Mouse (Mus musculus) stomach, embryonic 15.5 days (tissue): ENCODE data around the gene Gm8764. TPM values are rescaled to one million over a fixed set of nuclear protein-coding genes. Genes with fewer than 3 reads are reported as not detected.
"Not testable (repeated sequence)": the region's sequence is repeated elsewhere in the genome, so short reads cannot be mapped to it uniquely, and the experiment has no call there.

ENCODE experiments used
- ATAC-seq: fragments of 200-750 bp; cut with Nextera tagmentation; 2 replicates; pipeline ENCODE4 v1.8.0; 2017; ENCODE audit warnings: low read depth, moderate number of reproducible peaks, moderate TSS enrichment; ENCODE audit not compliant: insufficient read depth, low FRiP score
- H3K27ac ChIP-seq: fragments of 300-500 bp; sonication (generic); 2 replicates; pipeline ENCODE4 v1.5.1; 2015; ENCODE audit warnings: mild to moderate bottlenecking, inconsistent platforms
- H3K27me3 ChIP-seq: fragments of 300-500 bp; sonication (generic); replicated peaks from 2 replicates; pipeline ENCODE4 v1.6.1; 2015; ENCODE audit warnings: inconsistent platforms
- H3K36me3 ChIP-seq: fragments of 300-500 bp; sonication (generic); 2 replicates; pipeline ENCODE4 v1.6.1; 2015; ENCODE audit warnings: inconsistent platforms
- H3K4me1 ChIP-seq: fragments of 300-500 bp; sonication (generic); 2 replicates; pipeline ENCODE4 v1.6.1; 2015; ENCODE audit warnings: inconsistent platforms
- H3K4me2 ChIP-seq: fragments of 300-500 bp; sonication (generic); 2 replicates; pipeline ENCODE4 v1.6.1; 2015; ENCODE audit warnings: mild to moderate bottlenecking, inconsistent platforms
- H3K4me3 ChIP-seq: fragments of 300-500 bp; sonication (generic); replicated peaks from 2 replicates; pipeline ENCODE4 v1.5.1; 2015; ENCODE audit warnings: inconsistent platforms
- H3K9ac ChIP-seq: fragments of 300-500 bp; sonication (generic); 2 replicates; pipeline ENCODE4 v1.6.1; 2015; ENCODE audit warnings: inconsistent platforms
- H3K9me3 ChIP-seq: fragments of 300-500 bp; sonication (generic); 2 replicates; pipeline ENCODE4 v1.6.1; 2016; ENCODE audit warnings: inconsistent platforms
- WGBS: fragments of 180-500 bp; shearing (Covaris S2); methylation state at CpG from one replicate; pipeline ENCODE4 v1.1.7; 2015; 5-methylcytosine and 5-hydroxymethylcytosine counted together
- polyA plus RNA-seq: library from polyadenylated mRNA; unstranded; fragments of >200 nt; fragmentation: Nextera tagmentation; extraction: Ambion mirVana; gene quantifications from 2 replicates; pipeline ENCODE4 v1.2.1, GENCODE M21; 2015

Gene Gm8764
- polyA plus RNA-seq: not detected in 2 replicates

DNA sequence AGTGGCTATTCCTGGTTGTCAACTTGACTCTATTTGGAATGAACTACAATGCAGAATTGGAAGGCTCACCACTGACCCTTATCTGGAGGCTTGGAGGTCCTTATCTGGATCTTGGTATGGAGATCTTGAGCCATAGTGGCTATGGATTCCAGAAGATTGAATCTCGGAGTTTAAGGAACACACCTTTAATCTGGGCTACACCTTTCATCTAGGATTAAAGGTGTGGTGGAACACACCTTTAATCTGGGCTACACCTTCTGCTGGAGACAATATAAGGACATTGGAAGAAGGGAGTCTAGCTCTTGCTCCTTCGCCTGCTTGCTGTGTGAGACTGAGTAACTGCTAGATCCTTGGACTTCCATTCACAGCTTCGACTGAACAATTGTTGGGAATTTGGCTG is at the start of gene Gm8764:
Gm8764 (plus strand) TSS at position 301 of the 400 bp plus-strand sequence.
- ATAC-seq, H3K9me3 ChIP-seq, H3K36me3 ChIP-seq, H3K4me1 ChIP-seq, H3K9ac ChIP-seq, H3K27me3 ChIP-seq, H3K4me3 ChIP-seq, H3K27ac ChIP-seq, H3K4me2 ChIP-seq: not testable (repeated sequence)
- no CpG with 5 or more reads among the region's 3 CpGs for WGBS

DNA sequence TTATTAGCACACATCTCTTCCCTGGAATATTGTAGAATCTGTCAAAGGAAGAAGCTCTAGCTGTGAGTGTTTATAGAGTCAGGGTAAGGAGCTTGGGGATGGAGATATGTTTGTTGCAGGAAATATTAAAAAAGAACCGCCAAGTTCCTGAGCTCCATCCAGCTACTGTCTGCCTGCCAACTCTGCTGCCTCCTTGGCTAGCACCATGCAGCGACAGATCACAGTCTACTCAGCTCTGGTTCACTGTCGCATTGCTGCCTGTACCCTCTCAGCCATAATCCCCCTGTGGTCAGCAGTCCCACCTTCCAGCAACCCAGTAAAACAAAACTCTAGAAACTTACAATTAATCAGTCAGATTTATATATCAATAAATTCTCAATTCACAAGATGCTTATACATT is 49.8 kb upstream of the Gm8764 start:
- ATAC-seq: no peak
- Histone ChIP-seq H3K36me3 (no peaks in the 10 kb centered on the region), H3K27ac (no peak overlapping the region), H3K9ac (no peak overlapping the region), H3K4me2 (no peak overlapping the region), H3K27me3 (no peaks in the 10 kb centered on the region), H3K4me1 (no peaks in the 10 kb centered on the region), H3K4me3 (no peak overlapping the region), H3K9me3 (no peaks in the 10 kb centered on the region)
- WGBS: 70% methylated on average over 3 of the region's 3 CpGs

DNA sequence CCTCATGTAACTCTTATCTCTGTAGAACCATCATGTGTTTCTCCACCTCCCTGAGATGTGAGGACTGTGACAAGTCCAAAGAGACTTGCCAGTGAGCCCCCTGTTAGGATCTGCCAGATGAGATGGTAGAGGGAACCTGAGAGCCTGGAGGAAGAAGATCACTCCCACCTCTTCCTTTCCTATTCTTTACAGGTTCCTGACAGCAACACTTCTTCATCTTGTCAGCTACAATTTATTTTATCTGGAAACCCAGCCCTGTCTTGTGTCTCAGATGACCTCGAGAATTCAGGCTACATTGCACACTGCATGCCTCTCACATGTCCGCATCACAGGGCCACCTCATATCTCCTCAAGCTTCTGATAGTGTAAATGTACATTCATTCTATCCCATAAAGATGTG is 41.5 kb upstream of the Gm8764 start:
- no peaks in the 10 kb centered on the region for H3K27me3 ChIP-seq
- no peak for ATAC-seq
- 56% methylated on average over 2 of the region's 2 CpGs for WGBS
- no peak overlapping the region for H3K9ac ChIP-seq
- no peak overlapping the region for H3K27ac ChIP-seq
- H3K4me3 ChIP-seq: no peak overlapping the region
- H3K36me3 ChIP-seq: no peaks in the 10 kb centered on the region
- H3K4me2 ChIP-seq: no peak overlapping the region
- no peaks in the 10 kb centered on the region for H3K9me3 ChIP-seq
- H3K4me1 ChIP-seq: no peaks in the 10 kb centered on the region

DNA sequence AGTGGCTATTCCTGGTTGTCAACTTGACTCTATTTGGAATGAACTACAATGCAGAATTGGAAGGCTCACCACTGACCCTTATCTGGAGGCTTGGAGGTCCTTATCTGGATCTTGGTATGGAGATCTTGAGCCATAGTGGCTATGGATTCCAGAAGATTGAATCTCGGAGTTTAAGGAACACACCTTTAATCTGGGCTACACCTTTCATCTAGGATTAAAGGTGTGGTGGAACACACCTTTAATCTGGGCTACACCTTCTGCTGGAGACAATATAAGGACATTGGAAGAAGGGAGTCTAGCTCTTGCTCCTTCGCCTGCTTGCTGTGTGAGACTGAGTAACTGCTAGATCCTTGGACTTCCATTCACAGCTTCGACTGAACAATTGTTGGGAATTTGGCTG is 17.1 kb upstream of the Gm8764 start, which contains the start of gene Gm21293:
Gm21293 (plus strand) TSS at position 301 of the 400 bp plus-strand sequence.
- H3K4me3 ChIP-seq, H3K27ac ChIP-seq, ATAC-seq, H3K9ac ChIP-seq, H3K4me1 ChIP-seq, H3K36me3 ChIP-seq, H3K9me3 ChIP-seq, H3K27me3 ChIP-seq, H3K4me2 ChIP-seq: not testable (repeated sequence)
- WGBS: no CpG with 5 or more reads among the region's 3 CpGs

DNA sequence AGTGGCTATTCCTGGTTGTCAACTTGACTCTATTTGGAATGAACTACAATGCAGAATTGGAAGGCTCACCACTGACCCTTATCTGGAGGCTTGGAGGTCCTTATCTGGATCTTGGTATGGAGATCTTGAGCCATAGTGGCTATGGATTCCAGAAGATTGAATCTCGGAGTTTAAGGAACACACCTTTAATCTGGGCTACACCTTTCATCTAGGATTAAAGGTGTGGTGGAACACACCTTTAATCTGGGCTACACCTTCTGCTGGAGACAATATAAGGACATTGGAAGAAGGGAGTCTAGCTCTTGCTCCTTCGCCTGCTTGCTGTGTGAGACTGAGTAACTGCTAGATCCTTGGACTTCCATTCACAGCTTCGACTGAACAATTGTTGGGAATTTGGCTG is 8.6 kb upstream of the Gm8764 start, which contains the start of gene Gm6763:
Gm6763 (plus strand) TSS at position 301 of the 400 bp plus-strand sequence.
- WGBS: no CpG with 5 or more reads among the region's 3 CpGs
- not testable (repeated sequence) for H3K4me2 ChIP-seq, ATAC-seq

DNA sequence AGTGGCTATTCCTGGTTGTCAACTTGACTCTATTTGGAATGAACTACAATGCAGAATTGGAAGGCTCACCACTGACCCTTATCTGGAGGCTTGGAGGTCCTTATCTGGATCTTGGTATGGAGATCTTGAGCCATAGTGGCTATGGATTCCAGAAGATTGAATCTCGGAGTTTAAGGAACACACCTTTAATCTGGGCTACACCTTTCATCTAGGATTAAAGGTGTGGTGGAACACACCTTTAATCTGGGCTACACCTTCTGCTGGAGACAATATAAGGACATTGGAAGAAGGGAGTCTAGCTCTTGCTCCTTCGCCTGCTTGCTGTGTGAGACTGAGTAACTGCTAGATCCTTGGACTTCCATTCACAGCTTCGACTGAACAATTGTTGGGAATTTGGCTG is 8.4 kb downstream of the Gm8764 start, which contains the start of gene Gm21304:
Gm21304 (plus strand) TSS at position 301 of the 400 bp plus-strand sequence.
- not testable (repeated sequence) for ATAC-seq, H3K36me3 ChIP-seq, H3K9me3 ChIP-seq, H3K4me1 ChIP-seq, H3K4me2 ChIP-seq, H3K9ac ChIP-seq, H3K4me3 ChIP-seq, H3K27me3 ChIP-seq, H3K27ac ChIP-seq
- no CpG with 5 or more reads among the region's 3 CpGs for WGBS

More for the DNA sequence above, 8.6 kb upstream of the Gm8764 start, which contains the start of gene Gm6763:
- H3K9me3 ChIP-seq, H3K27ac ChIP-seq, H3K9ac ChIP-seq, H3K4me3 ChIP-seq, H3K36me3 ChIP-seq, H3K4me1 ChIP-seq, H3K27me3 ChIP-seq: not testable (repeated sequence)

DNA sequence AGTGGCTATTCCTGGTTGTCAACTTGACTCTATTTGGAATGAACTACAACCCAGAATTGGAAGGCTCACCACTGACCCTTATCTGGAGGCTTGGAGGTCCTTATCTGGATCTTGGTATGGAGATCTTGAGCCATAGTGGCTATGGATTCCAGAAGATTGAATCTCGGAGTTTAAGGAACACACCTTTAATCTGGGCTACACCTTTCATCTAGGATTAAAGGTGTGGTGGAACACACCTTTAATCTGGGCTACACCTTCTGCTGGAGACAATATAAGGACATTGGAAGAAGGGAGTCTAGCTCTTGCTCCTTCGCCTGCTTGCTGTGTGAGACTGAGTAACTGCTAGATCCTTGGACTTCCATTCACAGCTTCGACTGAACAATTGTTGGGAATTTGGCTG is 16.9 kb downstream of the Gm8764 start, which contains the start of gene Gm21312:
Gm21312 (plus strand) TSS at position 301 of the 400 bp plus-strand sequence.
- not testable (repeated sequence) for H3K4me1 ChIP-seq, H3K27ac ChIP-seq

DNA sequence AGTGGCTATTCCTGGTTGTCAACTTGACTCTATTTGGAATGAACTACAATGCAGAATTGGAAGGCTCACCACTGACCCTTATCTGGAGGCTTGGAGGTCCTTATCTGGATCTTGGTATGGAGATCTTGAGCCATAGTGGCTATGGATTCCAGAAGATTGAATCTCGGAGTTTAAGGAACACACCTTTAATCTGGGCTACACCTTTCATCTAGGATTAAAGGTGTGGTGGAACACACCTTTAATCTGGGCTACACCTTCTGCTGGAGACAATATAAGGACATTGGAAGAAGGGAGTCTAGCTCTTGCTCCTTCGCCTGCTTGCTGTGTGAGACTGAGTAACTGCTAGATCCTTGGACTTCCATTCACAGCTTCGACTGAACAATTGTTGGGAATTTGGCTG is 25.4 kb downstream of the Gm8764 start, which contains the start of gene Gm20765:
Gm20765 (plus strand) TSS at position 301 of the 400 bp plus-strand sequence.
- H3K4me1 ChIP-seq, H3K27me3 ChIP-seq, H3K27ac ChIP-seq, H3K36me3 ChIP-seq, ATAC-seq, H3K9ac ChIP-seq, H3K4me2 ChIP-seq, H3K9me3 ChIP-seq, H3K4me3 ChIP-seq: not testable (repeated sequence)
- WGBS: no CpG with 5 or more reads among the region's 3 CpGs

More for the DNA sequence above, 16.9 kb downstream of the Gm8764 start, which contains the start of gene Gm21312:
- not testable (repeated sequence) for H3K9ac ChIP-seq, H3K4me3 ChIP-seq, H3K4me2 ChIP-seq, H3K9me3 ChIP-seq, ATAC-seq, H3K36me3 ChIP-seq, H3K27me3 ChIP-seq
- WGBS: no CpG with 5 or more reads among the region's 3 CpGs

DNA sequence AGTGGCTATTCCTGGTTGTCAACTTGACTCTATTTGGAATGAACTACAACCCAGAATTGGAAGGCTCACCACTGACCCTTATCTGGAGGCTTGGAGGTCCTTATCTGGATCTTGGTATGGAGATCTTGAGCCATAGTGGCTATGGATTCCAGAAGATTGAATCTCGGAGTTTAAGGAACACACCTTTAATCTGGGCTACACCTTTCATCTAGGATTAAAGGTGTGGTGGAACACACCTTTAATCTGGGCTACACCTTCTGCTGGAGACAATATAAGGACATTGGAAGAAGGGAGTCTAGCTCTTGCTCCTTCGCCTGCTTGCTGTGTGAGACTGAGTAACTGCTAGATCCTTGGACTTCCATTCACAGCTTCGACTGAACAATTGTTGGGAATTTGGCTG is 33.9 kb downstream of the Gm8764 start, which contains the start of gene Gm4340:
Gm4340 (plus strand) TSS at position 301 of the 400 bp plus-strand sequence.
- H3K9me3 ChIP-seq, H3K4me3 ChIP-seq, H3K4me2 ChIP-seq, H3K27me3 ChIP-seq, H3K36me3 ChIP-seq, ATAC-seq, H3K9ac ChIP-seq, H3K4me1 ChIP-seq, H3K27ac ChIP-seq: not testable (repeated sequence)
- WGBS: no CpG with 5 or more reads among the region's 3 CpGs

DNA sequence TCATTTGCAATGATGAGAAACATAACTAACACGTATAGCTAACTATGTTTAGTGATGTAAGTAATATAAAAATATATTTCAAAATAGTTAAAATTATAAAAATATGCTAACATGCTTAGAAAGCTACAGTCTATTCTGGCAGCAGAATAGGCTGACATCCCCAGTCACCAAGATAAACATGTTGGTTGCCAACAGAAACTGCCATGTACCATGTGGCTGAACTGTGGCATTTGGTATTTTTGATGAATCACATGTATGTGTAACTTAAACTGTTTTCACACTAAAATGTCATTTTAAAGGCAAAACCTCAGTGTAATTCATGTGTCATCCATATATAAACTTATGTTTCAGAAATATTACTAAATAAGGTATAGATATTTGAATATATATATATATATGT is 49.8 kb downstream of the Gm8764 start:
- WGBS: 88% methylated on average over 1 of the region's 1 CpGs
- ATAC-seq: no peak
- no peaks in the 10 kb centered on the region for H3K9me3 ChIP-seq

DNA sequence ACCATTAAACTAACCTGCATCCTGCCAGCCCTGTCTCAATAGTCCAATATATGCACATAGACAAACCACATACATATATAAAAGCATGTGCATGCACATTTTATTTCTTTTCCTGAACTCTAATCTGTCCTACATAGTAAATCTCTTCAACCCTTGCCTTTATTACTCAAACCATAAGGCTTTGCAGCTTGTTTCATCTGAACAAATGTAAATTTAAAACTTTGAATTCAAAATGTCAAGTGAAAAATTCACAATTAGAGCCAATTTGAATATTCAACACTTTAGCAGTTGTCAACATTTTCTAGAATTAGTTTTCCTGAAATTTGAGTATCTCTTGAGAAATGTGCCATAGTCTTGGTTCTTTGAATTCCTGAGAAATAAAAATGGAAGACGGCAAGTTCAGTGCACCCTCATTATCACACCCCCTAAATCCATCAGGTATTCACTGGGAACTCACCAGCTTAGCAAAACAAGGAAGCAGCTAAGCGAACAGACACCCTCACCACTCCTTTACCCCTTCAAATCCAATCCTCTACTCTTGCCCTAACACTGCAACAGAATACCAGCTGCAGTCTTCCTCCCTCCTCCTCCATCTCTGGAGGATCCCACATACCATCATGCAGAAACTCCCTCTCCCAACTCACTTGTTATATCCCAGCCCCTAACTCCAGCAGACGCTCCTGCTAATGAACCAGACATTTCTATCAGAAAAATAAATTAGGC is 50.6 kb downstream of the Gm8764 start:
- H3K4me1 ChIP-seq: no peaks in the 10 kb centered on the region
- 74% methylated on average over 3 of the region's 3 CpGs for WGBS
- H3K9ac ChIP-seq: no peak overlapping the region
- H3K9me3 ChIP-seq: no peaks in the 10 kb centered on the region
- H3K4me2 ChIP-seq: no peak overlapping the region
- H3K27me3 ChIP-seq: no peaks in the 10 kb centered on the region
- no peak overlapping the region for H3K27ac ChIP-seq
- no peak overlapping the region for H3K4me3 ChIP-seq
- ATAC-seq: no peak
- H3K36me3 ChIP-seq: no peaks in the 10 kb centered on the region

More for the DNA sequence above, 49.8 kb downstream of the Gm8764 start:
- Histone ChIP-seq H3K4me1 (no peaks in the 10 kb centered on the region), H3K4me2 (no peak overlapping the region), H3K4me3 (no peak overlapping the region), H3K27ac (no peak overlapping the region), H3K27me3 (no peaks in the 10 kb centered on the region), H3K9ac (no peak overlapping the region), H3K36me3 (no peaks in the 10 kb centered on the region)
